Mouse (Mus musculus) urinary bladder, postnatal 14 days (tissue): Measurements from ENCODE around the gene Gm4491.
A peak's percentile ranks its signal among the peaks of the same experiment; 100 is the strongest.

Experiments used
- DNase-seq: peaks from one replicate; pipeline ENCODE4 v3.0.0; 2021; ENCODE audit warnings: low spot score

Gm4491 gene

DNA sequence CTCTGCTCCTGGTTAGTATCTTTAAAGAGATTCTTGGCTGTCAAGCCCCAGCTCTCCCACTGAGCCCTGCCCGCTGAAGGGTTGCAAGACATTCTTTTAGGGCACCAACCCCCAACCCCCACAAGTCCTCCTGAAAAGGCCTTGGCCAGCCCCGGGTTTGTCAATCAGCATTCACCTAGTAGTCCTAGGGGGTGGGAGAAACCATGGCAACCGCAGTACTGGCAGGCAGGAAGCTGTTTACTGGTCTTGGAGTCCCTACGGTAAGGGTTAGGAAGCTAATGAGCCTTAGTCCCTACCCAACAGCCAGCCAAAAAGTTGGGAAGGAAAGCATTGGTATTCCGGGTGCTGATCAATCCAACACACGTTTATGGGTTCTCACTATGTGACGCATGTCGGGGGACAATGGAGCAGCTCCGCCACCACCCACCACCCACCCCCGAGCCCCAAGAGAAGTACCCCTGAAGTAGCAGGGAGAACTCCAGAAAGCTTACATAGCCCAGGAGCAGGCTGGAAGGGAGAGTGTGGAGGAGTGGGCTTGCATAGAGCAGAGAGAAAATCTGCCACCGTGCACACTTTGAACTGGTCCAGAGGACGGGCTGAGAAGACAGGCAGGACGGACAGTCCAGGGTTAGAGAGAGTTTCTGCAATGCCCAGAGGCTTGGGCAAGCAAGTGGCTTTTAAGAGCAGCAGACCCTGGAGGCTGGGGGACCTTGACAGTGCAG, at the start of gene Gm4491:
Gm4491 (minus strand) TSS at position 61 of the 722 bp plus-strand sequence.
- no peak for DNase-seq

DNA sequence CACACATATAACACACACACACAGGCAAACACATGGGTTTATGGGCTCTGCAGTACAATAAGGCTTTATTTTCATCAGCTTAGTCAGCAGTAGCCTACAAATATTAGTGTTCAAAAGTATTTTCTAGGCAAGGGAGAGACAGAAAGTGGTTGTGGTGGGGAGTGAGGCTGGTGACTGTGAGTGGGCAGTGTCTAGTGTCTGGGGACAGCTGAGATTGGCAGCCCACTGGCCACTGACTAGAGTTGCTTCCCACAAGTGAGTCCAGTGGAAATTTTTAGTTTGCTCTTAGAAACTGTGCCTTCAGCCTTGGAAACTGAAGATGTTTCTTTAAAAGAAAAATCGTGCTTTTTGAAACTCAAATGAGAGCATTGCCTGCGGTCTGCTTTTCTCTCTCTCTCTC, 46.1 kb upstream of the Gm4491 start:
- DNase-seq: no peak

DNA sequence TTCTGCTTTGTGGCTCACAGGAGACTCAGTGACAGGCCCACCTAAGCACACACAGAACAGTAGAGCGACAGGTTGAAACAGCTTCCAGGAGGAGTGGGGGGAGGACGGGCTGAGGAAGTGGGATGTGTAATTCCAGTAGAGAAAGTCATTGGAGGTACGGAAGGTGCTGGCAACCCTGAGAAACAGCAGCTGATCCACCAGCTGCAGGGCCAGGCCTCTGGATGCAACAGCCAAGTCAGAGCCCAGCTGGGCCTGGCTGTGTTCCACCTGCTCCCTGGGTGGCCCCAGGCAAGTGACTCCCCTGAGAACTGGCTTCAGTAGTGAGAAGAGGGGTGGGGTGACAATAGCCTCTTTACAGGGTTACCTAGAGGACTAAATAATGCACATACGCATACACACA, 45.5 kb upstream of the Gm4491 start:
- peak; percentile 55 for DNase-seq

DNA sequence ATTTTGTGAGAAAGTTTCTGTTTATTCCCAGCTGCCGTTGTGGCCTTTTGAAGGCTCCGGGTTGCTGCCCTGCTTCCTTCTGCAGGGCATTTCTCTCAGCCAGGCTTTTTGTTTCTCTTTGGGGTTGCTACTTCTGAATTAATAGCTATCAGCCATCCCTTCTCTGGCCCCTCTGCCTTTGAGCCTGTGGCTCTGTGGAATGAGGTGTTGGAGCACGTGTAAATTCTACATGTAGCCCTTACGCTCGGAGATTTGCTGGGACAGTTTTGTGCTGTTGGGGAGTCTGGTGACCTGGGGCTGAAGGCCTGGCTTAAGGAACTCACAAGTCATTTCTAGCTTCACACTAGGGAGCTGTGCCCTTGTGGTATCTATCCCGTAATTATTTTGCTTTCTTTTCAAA, 39.2 kb upstream of the Gm4491 start:
- no peak for DNase-seq

DNA sequence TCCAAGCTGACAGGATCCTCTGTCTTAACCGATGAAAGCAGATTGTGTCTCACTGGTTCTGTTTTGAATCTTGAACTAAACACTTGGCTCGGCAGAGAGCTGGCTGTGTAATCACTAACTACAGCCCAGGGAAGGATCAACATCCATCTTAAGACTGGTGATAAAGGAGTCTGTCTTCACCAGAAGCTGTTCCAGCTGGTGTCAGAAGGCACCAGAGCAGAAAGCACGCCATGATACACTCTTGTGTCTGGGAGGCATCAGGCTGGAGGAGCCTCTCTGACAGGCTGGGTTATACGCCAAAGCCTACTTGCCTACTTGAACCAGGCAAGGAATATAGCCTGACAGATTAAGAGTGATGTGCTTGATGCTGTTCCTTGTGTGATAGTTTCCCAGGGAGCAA, 30.1 kb upstream of the Gm4491 start:
- DNase-seq: no peak

DNA sequence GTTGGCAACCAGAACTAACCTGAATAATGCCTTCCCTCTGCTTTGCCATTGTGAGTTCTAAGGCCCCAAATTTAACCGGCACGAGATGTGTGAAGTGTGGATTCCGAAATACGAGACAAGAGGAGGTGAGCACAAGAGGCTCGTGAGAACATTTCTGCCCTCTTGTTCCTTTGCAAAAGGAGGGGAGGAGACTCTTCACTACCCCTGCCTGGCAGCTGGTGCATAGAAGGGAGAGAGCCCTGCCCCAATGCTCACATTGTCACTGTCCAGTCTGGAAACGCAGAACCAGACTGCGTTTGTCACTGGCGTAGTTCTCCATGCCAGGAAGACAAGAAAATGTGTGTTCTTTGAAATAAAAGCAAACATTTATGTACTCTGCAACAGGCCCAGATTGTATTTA, 19.6 kb upstream of the Gm4491 start:
- no peak for DNase-seq

DNA sequence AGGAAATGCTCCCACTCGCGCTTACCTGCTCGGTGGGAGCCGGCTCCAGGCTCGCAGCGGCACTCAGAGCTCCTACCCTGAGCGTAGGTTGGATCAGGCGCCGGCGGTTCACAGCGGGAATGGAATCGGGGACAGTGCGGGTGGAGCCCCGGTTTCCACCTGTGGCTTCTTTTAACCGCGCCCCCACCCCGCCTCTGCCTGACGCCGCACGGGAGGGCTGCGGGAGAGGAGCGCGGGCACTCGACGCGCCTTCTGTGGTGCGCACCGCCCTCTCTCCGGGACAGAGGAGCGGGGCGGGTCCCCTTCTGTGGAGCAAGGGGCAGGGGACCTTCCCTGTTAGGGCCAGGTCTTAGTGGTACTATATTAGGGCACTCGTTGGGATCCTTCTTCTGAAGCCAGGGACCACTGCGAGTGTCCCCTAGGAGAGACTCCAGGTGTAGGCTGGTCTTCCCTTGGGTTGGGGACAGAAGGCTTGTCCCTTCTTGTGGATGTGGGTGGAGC, 17.5 kb upstream of the Gm4491 start, which contains the start of gene Gjb6:
Gjb6 (minus strand) TSS at position 451 of the 501 bp plus-strand sequence.
- peak; percentile 23 for DNase-seq

DNA sequence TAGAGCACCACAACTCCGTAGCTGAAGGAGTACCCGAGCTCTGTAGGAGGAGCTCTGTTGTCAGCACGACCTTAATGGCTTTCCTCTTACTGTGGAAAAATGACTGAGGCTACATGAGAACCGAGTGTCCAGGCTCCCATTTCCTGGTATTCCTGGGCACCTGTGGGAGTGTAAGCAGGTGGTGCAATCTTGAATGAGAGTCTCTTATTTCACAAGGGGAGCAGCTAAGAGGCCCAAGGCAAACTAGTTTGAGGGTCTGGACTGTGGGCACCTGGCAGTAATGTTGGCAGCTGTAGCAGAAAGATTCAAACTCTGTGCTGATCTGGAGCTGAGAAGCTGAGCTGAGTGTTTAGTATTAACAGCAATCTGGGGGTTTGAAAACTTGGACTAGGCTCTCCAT, 11.7 kb upstream of the Gm4491 start:
- DNase-seq: no peak

DNA sequence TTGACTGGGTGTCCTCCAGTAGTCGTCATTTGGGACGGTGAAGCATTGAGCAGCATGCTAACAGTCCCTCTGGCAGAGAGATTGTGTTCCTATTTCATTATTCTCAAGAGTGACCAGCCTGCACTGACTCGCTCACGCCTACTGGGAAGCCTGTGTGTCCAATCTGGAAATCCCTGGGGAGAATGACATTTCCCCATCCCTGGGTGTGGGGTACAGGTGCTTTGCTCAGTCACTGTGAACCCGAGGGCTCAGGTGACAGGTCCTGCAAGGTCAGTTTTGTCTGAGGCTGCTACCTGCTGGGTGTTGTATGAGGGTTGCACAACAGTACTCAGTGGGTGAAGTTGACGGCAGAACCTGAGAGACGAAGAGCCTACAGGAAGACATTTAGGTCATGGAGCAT, 6.6 kb upstream of the Gm4491 start:
- no peak for DNase-seq

DNA sequence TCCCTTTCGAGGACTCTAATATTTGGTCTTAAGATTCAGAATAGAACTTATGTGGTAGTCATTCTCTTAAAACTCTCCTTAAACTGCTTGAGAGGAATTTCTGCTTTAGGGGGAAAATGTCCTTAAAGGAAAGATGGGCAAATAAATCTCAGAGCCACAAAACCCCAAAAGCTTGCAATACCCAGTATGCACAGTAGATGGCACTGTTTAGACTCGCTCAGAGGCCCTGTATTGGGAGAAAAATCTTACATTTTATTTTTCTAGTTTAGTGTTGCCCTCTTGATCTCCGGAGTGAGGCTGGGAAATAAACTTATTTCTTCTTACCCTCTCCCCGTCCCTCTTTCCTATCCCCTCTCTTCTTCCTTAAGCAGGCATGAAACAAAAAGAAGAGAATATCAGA, 6.5 kb downstream of the Gm4491 start:
- peak; percentile 39 for DNase-seq

DNA sequence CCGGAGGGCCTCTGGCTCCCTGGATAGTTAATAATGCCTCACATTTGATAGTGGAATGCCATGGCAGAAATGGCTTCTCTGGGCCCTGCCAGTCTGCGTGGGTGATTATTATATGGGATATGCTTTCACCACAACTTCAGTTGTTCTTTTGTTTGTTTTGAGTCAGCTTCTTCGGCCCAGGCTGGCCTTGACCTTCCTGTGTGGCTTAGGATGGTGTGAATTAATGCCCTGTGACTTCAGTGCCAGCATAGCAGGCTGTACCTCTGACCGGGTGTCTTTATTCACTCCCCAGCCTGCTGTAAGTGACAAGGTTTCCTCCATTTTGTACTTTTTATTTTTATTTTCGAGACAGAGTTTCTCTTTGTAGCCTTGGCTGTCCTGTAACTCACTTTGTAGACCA, 7.8 kb downstream of the Gm4491 start:
- DNase-seq: no peak

DNA sequence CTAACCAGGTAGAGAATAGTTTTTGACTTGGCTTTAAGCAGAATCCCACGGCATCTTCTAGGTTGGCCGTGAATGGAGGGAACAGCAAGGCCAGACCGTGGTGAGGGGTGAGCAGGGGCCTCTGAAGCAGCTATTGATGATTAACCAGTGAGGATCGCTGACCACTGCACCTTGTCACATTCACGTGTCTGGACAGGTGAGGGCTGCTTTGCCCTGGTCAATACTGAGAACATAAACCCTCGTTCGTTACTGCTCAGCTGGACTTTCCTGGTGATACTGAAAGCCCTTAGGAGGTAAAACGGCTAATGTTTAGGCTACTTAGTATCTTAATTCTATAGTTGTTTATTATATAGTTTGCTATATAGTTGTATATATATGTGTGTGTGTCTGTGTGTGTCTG, 8.6 kb downstream of the Gm4491 start:
- no peak for DNase-seq

DNA sequence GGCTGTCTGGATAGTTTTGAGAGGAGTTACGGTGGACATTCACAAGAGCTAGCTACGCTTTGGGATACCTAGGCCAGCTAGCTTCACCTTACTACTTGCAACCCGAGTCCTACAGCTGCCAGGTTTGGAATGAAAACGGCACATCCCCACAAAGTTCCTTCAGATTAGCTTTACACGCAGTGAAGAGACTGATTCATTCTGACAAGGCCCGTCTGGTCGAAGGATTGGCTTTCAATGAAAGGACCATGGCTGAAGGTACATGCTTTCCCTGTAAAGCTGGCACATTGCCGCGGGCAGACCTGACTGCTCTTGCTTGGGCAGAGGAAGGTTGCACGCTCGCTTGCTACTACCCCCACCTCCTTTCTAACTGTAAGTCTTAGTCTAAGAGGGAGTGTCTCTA, 10.0 kb downstream of the Gm4491 start:
- peak; percentile 36 for DNase-seq

DNA sequence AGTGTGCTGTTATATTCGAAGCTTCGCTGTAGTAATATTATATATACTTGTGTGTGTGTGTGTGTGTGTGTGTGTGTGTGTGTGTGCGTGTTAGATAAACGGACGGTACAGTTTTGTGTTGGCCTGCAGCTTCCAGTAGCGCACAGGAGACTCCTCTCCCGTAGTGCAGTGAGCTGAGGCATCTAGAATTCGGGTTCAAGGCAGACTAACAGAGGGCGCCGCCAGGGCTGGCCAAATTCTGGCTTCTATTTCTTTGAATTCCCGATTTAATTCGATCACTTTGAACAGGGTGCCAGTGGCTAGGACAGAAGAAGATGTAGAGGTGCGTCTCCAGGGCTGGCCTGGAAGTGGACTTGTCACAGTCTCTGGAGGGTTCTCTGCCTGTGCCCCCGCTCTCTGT, 10.6 kb downstream of the Gm4491 start:
- no peak for DNase-seq

DNA sequence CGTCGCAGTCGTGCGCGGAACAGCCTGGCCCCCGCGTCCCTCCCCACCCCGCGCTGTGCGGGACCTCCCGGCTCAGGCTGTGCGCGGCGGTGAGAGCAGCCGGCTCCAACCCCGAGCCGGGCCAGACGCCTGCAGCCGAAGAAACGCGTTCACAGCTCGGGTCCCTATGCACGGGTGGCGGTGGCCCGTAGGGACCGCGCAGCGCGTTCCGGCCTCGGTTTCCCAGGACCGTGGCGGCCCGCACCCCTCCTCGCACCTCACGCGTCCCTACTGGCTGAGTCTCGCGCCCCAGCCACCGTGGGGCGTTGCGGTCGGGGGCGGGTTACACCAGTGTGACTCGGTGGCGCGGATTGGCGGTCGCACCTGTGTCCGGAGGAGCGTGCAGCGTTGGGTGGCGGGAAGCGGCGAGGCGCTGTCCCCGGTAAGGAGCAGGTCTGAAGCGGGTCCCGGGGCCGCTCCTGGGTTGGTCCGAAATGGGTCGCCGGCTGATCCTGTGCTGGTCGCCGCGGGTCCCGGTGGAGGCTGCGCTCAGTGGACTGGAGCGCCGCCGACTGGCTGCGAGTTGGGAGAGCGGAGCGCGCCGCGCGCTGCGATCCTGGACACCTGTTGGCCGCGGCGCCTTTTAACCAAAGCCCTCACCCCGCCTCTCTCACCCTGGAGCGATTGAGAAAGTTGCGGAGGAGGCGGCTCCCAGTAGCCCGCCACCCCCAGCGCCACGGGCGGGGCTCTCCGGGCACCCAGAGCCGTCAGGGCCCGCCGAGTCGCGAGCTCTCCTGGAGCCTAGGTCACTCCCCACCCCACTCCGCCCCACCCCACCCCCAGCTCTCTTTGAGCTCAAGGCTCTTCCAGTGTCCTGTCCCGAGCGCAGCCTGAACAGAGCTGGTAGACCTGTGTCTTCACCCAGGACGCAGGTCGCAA, 11.3 kb downstream of the Gm4491 start, which contains the start of gene Gjb2:
Gjb2 (minus strand) TSS at position 597 of the 918 bp plus-strand sequence.
- peak; percentile 59 for DNase-seq

DNA sequence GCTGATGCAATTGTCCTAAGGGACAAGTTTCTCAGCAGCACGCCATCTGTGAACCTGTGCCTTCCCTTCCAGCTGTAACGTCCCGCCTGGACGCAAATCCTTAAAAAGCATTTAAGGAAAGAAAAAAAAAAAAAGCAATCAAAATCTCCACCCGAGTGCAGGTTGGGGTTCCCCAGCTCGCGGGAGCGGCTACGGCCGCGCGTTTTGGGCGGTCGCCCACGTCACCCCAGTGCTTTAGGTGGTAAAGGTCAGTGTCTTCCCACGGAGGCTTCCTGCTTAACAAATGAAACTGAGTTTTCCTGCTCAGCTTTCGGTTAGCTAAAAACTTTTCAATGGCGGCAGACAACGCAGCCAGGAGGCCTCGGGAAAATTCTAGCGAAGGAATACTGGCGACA, 12.0 kb downstream of the Gm4491 start:
- DNase-seq: no peak

DNA sequence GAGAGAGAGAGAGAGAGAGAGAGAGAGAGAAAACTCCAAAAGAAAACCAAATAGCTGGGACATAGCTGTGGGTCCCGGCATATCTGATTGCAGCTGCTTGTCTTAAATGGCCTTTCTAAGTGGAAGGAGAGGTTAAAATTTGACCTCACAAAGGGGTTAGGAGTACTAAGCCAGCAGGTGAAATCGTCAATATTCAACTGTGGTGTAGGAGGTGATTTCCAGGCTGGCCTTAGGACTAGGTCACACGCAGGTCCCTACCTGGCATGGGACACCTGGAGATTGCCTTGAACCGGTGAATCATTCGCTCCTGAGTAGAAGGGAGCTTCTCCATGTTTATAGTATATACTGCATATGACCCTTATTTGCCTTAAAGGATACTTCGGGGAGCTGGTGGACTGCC, 12.6 kb downstream of the Gm4491 start:
- no peak for DNase-seq

DNA sequence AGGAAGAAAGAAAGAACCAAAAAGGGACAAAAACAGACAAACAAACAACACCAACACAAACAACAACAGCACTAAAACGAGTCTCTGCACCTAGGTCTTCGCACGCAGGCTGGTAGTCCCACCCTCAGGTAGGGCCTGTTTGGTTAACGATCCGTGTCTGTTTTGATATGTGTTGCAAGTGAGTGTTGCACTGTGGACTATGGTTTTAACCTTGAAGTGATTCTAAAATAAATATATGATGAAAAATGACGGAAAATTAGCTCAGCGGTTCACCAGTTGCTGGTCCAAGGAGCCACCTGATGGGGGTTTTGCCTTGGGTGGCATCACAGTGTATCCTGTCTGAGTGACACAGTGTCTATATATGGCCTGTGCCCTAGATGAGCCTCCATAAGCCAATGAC, 14.1 kb downstream of the Gm4491 start:
- no peak for DNase-seq

DNA sequence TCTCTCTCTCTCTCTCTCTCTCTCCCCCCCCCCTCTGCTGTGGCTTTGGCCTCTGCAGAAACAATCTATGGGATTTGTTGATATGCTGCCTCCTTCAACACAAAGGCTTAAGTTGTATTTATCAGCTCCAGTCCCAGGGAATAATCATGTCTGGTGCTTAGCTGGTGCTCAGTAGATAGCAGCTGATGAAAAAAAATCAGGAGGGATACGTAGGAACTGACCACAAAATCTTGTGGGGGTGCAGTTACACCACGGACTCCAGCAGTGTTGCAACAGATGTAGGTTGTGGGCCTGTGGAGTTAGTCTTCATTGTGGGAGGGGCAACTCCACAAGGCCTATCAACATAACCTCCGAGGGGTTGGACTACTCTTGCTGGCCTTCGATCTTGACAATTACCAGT, 19.8 kb downstream of the Gm4491 start:
- no peak for DNase-seq

DNA sequence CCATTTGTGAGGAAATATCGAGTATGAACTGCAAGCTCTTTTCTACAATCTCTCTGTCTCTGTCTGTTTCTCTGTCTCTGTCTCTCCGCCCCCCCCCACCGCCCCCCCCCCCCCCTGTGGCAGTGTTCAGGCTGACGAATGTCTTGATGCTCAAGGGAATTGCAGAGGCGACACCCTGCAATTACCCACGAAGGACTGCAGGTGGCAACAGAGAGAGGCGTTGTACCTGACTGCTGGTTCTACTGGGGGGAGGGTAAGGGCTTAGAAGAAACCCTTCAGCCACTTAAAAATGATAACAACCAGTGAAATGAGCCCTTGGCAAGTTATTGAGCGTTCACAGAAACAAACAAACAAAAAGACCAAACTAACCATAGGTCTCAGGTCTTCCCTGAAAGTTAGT, 22.7 kb downstream of the Gm4491 start:
- DNase-seq: peak; percentile 61

DNA sequence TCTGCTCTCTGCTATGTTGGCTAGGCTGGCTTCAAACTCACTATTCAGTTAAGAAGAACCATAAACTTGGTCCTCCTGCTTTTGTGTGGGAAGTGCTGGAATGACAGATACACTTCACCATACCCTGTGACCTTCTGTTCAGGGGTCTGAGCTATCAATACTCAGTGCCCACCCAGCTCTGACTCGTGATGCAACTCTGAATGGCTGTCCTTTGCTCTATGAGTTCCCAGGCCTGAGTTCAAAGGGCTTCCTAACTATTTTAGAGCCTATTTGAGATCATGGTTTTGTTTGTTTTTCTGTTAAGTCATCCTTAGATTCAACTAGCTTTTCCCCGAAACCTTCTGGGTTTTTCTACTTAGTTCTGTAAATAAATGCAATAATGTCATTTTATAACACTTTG, 25.7 kb downstream of the Gm4491 start:
- DNase-seq: no peak

DNA sequence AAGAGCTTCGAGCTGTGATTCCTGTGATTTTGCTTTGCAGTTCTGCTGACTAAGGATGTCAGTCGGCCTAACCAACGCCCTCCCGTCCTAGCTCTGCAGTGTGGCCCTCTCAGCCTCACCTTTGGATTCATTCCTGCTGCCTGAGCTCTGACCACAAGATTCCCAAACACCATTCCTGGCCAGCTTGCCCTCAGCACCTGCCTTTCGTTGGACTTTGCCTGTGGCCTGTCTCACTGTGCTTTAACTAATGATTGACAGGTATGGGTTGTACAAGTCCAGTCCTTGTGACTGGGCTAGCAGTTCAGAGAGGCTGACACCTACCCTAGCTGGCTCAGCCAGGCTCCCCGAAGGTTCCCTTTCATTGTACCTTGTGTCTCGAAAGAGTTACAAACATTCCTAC, 26.6 kb downstream of the Gm4491 start:
- DNase-seq: no peak

DNA sequence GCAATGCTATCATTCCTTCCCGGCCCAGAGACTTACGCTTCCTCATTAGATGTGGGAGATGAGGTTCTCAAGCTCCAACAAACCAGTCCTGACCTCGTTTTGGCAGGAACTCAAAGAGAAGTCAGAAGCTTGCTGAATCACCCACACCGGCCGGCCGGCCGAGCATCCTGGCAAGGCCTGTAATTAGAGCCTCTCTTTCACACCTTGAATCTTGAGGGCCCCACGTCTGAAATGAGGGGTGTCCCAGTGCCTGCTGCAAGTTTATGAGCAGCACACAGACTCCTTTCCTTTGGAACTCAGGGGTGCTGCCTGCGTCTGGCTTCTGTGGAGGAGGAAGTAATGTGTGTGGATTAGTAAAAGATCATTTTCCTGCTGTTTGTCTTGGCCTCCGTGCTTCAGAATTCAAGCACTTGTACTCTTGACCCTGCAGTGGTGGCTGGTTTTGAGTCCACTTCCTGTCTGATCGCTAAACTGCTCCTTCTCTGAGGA, 31.5 kb downstream of the Gm4491 start:
- DNase-seq: peak; percentile 54
